Mouse (Mus musculus) gastrocnemius, postnatal 4 days (tissue): Measurements from ENCODE around the gene Disc1. TPM values are rescaled to one million over a fixed set of nuclear protein-coding genes. Genes with fewer than 3 reads are reported as not detected.

Source experiments
- DNase-seq, 2 experiments: peaks; one replicate each; pipeline ENCODE4 v3.0.0; 2021 to 2022; ENCODE audit warnings: low spot score in 2 of 2, mixed read lengths in 2 of 2
- long read RNA-seq, 2 experiments: library from polyadenylated mRNA; stranded (forward); transcript quantifications; one replicate each; pipeline ENCODE4 v2.0.0; 2021
- total RNA-seq, 2 experiments: library from RNA; stranded (reverse); gene quantifications; 2 replicates each; pipeline ENCODE4 v1.2.3; 2021

Disc1 gene
- total RNA-seq, result 1 to 10 TPM; 4.7 to 5.6 TPM
- long read RNA-seq, experiment 1, partial matches to known transcripts, result 1 of 1 reads
- long read RNA-seq, experiment 1, other reads (novel, unspliced or antisense), result 0 of 1 reads
- long read RNA-seq, experiment 2, partial matches to known transcripts, result 0 of 1 reads
- long read RNA-seq, experiment 2, other reads (novel, unspliced or antisense), result 1 of 1 reads

DNA sequence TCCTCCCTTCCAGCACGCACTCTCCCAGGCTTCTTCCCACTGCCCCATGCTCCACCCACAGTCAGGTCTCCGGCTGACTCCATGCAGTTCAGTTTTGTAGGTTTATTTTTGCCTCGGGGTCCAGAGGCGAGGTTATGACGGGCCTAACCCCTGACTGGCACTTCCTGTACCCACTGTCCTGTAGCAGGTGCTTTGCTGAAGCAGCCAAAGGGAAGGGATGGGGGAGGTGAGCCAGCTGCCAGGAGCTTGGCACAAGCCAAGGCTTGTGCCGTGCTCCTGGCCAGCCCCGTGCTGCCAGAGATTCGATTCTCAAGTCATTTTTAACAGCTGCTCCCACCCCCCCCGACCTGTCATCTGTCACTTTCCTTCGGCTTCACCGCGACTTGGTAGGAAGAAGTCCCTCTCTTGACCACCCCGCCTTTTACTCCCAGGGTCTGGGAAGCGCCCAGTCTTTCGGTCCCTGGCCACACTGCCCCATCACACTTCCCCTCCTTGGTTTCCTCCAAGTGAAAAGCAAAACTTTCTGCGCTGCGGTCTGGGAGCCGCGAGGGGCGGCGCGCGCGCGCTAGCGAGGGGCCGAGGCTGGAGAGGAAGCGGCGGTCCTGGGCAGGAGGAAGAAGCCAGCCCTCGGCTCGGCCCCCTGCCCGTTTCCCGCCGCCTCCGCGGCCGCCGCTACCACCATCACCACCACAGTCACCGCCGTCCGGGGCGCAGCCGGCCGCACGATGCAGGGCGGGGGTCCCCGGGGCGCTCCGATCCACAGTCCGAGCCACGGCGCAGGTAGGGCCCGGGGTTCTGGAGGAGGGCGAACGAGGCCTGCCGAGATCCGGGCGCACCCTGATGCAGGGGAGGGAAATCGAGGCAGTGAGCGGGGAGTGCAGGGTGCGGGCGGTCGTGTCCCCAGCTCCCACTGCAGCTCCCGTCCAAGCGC lies at the start of gene Disc1:
Disc1 (plus strand) TSS at position 691 of the 931 bp plus-strand sequence.
- peak; percentile 47 to 67 for DNase-seq

DNA sequence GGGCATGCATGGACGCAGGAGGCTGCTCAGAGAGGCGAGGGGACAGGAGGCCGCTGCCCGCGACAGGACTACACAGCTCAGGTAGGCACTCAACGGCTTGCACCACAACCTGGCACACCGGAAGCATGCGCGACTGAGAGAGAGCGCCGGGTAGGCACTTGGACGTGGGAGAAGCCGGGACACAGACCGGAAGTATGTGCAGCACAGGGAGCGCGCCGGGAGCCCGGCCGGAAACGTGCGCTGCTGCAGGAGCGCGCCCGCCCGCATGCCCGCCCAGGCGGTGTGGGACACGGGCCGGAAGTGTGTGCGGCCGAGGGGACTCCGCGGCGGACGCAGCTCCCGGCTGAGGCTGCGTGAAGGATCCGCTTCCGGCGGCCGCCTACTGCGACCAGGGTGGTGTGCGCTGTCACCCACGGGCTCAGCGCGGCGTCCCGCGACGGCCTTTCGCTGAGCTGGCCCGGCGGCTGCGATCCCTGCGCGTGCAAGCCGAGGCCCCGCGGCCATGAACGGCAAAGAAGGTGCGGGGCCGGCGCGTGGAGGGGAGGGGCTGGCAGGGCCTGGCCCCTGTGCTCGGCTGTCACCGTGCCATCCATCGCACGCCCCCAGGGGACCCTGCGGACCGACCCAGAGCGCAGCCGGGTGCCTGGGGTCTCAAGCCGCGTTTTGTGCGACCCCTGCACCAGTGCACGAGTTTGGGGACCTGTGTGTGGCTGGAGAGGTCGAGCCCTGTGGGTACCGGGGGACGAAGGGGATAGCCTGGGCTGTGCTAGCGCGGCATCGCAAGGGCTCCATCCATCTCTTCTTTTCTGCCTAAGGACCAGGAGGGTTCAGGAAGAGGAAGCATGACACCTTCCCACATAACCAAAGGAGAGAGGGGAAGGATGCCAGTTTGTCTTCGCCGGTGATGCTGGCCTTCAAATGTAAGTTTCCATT lies 41.0 kb upstream of the Disc1 start, which contains the start of gene Tsnax:
Tsnax (plus strand) TSS at position 303 of the 933 bp plus-strand sequence.
- peak; percentile 90 to 93 for DNase-seq

DNA sequence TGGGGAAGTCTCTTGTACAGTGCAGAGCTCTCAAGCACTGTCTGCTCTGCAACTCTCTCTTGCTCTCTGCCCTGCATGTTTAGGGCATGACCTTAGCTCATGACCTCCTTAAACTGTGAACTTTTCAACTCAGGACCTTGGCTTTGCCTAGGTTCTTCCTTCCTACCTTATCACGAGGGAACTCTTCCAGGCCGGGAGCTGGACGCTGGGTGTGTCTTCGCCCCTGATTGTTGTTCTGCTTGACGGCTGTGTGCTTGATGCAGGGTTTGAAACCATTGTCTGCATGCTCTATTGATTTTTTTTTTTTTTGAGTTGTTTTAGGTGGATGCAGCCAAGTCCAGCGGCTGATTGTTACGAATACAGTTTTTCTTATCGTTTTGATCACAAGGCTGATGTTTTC lies 29.9 kb upstream of the Disc1 start:
- DNase-seq, result no peak

DNA sequence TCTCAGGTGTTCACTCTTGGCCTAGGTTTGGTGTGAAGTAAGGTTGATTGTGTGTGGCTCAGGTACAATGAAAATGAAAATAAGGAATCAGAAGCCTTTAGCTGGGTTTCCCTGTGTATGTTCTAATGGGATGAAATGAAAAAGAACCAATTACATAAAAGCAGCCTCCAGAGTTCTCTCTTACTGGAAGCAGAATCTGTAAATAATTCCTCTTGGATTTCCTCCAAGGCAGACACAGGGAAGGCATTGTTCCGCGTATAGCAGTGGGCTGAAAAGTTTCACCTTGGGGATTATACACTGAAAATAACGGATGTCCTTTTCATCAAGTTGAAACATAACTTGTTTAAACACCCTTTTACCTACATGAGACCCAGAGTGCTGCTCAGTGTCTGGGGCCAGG lies 26.8 kb upstream of the Disc1 start:
- no peak for DNase-seq

DNA sequence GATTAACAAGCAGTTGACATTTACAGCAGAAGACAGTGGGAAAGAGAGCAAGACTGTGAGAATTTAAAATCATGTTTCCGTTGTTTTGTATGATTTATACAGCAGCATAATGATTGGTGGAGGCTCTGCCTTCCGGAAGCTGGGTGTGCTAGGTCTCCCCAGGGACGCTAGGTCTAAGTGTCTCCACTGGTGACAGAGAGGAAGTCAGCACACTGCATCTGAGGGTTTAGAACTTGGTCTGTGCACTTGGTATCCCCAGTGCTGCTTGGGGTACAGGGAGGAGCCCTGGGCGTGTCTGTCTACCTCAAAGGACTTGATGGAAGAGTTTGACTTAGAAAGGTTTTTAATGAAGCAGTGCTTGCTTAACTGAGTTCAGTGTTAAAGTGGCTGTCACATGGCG lies 25.2 kb upstream of the Disc1 start:
- DNase-seq, result no peak

DNA sequence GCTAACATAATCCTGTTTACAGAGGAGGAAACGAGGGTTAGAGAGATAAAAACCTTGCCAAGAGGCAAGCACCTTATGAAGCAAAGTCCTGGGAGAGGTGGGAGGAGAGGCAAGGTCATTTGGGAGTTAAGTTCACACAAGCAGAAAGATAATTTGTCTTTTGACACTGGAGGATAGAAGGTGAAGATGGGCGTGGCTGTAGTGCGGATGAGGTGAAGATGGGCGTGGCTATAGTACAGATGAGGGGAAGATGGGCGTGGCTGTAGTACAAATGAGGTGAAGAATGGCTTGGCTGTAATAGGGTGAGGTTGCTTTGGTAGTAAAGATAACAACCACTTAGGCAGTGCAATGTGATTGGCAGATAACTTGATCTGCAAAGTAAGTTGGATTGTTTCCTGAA lies 22.7 kb upstream of the Disc1 start:
- DNase-seq, result no peak

DNA sequence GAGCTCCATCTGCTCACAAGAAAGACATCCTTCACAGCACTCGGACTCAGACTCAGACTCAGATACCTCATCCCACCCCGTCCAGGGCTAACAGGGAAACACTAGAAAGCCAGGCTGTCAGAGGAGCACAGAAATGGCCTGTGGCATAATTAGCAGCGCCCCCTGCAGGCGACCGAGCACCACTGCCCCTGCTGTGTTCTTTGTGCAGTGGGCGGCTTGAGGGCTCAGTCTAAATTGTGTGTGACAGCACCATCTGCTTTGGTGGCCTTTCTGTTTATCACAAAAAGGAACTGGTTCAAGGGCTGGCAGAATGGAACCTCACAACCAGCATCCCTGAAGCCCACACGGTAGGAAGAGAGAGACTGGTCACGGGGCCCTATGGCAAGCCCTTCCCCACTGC lies 19.3 kb upstream of the Disc1 start:
- DNase-seq, result peak; percentile 63 to 77

DNA sequence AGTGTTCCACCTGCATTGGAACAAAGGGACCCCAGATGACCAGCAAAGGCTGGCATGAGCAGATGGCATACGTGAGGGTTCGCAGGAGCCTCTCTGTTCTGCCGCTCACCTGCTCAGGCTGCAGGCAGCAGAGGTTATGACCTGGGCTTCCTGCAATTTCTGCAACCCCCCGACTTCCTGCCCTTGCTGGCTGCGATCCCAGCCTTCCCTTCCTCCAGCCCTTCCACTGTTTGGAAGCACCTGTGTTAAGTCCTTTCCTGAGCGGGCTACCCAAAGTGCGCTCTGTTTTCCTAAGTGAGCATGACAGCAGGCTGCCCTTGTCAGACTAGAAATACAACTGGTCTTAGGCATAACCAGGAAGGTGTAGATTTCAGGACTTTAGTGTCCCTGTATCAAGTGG lies 16.9 kb upstream of the Disc1 start:
- DNase-seq, result no peak

DNA sequence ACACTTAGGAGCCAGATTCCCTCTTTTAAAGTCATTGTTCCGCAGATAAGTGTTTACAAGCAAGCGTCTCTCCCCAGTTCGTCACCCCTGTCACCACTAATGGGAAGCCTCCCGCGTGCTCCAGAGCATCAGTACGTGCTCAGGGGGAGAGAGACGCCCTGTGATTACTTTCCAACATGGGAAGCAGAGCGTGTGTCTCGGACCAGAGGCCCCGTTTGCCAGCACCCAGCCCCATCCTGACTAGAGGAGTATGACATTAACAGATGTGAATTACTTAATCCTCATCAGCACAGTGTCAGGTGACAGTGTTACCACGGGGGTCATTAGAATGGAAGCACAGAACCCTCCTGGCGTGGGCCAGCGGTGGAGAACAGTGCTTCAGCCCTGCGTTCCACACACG lies 15.3 kb upstream of the Disc1 start:
- no peak for DNase-seq

DNA sequence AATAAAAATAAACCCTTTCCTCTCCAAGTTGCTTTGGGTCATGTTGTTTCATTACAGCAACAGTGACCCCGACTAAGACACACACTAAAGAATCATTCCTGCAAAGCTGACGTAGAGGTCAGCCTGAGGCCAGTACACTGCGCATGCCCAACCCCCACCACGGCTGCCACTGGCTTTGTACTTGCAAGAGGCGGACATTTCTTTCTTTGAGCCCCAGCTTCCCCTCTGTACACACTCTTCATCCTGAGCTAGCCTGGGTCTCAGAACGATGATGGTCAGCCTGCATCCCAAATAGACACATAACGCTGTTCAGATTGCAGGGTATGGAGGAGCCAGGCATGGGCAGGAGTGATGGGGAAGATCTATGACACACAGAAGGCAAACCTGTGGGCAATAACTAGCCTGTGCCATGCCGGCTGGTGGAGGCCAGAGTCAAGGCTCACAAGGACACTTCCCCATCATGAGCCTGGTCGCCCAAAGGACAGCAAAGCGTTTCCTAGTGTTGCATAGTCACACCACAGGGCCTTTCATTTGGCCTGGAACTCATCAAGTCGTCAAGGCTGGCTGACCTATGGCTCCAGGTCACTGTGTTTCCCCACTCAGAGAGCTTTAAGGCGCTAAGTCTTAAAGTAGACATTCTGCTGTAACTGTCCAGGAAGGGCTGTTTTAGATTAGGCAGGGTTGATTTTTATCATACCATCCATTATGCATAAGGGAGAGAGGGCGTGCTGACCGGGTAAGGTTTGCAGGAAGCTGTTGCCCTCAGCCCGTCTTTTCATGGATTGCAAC lies 13.2 kb upstream of the Disc1 start:
- DNase-seq, result no peak

DNA sequence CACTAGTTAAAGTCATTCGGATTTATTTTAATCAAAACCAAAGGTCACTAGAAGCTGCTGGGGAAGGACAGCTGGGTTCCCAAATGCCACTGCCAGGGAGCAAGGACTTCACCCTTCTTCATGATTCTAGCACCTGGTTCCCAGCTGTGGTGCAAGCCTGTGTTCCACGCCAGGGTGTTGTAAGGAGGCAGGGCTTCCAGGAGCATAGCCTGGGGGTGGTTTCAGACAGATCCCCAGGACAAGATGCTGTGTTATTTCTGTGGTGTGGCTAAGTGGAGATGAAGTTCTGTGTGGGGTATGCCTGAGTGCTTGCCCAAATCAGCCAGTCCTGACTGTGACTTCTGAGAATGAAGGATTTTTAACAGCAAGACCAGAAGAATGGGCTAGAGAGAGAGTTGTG lies 12.5 kb upstream of the Disc1 start:
- no peak for DNase-seq

DNA sequence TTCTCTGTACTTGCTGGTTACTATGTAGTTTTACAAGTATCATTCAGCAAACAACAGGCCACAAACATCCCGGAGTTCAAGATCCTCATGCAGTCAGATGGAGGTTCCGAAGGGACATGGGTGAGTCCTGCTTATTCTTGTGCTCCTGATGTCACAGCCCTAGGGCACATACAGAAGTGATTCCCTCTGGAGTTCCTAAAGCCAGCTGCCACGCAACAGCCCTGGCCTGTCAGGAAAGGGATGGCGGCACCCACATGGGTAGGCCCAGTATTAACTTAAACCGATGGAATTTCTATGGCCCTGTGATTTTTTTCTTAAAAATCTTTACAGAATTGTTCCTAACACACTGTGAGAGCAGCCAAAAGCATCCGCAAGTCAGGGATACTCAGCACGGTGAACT lies 10.6 kb upstream of the Disc1 start:
- no peak for DNase-seq

DNA sequence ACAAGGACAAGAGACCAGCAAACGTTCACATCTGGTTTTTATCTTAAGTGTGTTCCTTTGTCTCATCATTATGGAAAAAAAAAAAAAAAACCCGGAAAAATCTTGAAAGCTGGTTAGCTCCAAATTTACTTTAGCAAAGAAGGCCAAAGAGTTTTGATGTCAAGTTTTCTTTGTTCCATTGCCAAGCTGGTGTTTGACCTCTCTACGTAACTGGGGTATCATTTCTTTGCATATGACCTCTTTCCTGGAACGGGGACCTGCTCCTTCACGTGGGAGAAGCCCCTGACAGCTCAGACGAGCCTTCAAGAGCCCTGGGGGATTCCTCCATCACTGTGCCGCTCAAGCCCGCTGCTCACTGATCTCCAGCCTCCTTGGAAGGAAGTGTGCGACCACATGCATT lies 10.1 kb upstream of the Disc1 start:
- DNase-seq, result no peak

DNA sequence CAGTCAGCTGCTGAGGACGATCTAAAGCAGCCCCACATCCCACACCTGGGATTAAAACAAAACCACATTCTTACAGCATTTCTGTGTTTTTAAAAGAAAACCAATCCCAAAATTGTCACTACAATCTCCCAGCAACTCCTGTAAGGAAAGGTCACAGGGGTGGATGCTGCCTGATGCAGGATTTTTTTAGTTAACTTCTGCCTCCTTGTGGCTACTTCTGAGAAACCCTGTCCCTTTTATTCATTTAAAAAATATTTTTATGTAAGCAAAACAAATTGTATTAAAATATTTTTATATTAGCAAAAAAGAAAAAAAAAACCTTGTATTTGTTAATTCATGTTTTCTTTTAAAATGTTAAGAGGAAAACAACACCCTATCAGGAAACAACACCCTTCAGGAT lies 8.2 kb upstream of the Disc1 start:
- no peak for DNase-seq

DNA sequence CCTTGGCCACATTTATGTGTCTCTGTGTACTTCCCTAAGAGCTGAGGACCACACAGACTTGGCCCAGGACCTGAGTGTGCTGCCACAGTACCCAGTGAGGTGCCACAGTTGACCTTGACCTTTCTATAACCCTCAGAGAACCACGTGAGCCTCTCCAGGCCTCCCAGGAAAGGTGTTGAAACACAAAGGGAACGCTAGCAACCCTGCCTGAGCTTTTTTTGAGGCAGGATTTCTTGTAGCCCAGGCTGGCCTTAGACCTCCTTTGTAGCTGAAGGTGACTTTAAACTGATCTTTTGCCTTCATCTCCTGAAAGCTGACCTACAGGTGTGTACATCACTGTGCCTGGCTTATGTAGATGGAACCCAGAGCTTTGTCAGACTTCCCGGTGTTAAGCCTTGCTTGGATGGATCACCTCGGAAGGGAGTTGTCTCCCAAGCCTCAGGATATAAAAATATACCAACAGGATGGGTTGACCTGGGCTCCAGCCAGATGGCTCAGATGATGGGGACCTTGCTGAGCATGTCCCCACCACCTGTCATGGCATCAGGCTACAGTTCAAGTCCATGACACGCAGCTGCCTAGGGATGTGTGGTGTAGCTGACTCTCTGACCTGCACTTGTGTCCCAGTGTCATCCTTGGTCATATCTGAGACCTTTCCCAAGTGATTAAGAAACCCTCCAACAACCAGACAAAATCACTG lies 4.8 kb upstream of the Disc1 start:
- no peak for DNase-seq

DNA sequence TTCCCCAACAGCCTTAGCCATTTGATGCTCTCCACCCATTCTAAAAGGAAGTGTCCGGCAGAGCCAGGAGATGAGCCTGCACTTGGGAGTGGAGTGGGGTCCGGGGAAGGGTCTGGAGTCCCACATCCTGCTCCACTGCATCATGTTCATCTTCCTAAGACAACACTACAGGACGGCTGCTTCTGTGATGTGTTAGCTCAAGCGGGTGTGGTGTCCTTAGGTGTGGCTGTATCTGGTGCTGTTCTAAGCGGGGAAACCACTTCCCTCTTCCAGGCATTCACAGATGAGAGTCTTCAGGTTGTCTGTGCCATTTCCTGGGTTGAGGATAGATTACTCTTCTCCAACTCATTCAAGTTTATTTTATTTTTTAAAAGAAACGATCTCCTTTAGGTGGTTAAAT lies 4.2 kb upstream of the Disc1 start:
- DNase-seq, result no peak

DNA sequence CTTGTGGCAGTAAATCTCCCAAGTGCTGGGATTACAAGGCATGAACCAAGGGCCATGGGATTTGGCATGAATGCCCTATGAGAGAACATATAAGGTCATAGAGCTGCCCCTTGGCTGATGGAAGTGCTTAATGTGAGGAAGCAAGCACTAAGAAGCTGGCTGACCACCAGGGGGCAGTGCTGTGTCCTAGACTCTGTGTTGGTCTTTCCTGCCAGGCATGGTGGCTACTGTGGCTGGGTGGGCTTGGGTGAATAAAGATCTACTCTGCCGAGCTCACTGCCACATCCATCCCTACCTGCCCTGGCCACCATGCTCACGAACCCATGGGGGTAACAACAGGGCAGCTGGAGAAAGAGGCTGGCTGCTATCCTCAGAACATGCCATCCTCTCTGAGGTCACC lies 2.0 kb upstream of the Disc1 start:
- DNase-seq, result peak; percentile 63 to 85

DNA sequence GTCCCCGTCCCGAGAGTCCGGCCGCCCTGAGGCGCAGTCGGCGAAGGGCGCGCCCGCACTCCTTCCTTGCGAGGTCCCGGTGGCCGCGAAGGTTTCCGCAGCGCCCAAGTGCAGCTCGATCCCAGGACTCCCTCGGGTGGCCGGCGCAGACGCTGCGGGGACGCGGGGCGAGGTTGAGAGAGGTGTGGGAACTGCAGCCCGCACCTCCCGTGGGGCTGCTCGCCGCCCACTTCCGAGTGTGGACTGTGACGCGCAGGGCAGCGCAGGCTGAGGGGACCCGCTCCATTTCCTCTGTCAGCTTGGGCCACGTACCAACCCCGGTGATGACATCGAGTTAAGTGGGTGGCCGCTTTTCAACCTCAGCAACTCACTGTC lies 428 bp downstream of the Disc1 start:
- DNase-seq, result peak; percentile 48 to 50

DNA sequence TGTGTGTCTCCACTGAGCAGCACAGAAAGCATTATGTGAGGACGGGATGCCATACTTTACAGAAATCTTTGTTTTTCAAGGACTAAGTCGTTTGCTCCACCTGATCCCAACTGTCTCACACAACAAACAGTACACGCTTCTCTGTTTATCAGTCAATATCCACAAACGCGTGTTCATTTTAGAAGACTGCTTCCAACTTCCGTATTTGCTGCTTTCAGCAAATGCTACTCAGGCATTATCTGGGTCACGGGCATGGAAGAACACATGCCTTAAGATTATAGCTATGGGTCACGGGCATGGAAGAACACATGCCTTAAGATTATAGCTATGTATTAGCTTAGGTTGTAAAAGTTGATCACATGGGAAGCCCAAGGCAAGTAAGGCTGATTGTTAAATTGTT lies 6.9 kb downstream of the Disc1 start:
- no peak for DNase-seq

DNA sequence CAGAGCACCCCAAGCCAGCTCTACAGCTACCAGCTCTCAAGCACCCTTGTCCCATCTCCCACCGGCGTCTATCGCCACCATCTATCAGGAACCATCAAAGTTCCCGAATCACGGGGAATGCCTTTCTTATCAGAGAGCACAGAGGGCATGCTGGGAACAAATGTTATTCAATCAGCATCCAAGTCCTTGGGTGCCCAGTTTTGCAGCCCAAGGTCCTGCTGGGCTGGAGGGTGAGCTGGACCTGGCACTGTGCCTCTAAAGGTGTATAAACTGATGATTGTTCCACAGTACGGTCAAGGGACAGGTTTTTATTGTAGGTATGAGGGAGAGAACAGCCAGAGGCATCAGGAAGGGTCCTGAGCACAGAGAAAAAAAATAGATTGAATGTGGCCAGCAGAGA lies 11.6 kb downstream of the Disc1 start:
- no peak for DNase-seq
